Mouse (Mus musculus) monocyte, adult 59 days (primary cell): ENCODE results near the gene Gm15093. TPM values are rescaled to one million over a fixed set of nuclear protein-coding genes. Genes with fewer than 3 reads are reported as not detected.

Source experiments
- total RNA-seq, 2 experiments: library from RNA; stranded (reverse); gene quantifications; one replicate each; pipeline ENCODE4 v1.2.4; 2023

Gene Gm15093
- not detected for total RNA-seq

DNA sequence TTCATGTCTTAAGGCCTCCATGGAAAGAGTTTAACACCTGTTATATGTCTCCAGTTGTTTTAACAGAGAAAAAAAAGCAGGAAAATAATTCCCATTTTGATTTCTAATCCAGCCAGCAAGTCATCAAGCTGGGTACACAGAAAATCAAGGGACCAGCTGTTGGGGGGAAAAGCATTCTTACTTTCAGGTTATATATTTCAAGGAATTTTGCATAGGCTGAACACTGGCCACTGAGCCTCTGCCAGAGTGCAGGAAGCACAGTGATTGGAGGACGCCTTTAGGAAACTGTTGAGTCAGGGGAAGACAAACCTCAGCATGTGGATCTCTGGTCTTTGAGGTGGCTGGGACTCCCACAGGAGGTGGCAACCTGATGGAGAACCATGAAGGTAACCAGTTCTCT is at the start of gene Gm15093:
Gene Gm15093 (plus strand): TSS at position 301 of the 400 bp plus-strand sequence.

Other genes with a start within 250 kb of the Gm15093 start
- gene Ott, start 198.1 kb upstream of the Gm15093 start, total RNA-seq: not detected
- not detected for gene Gm15085, start 175.2 kb downstream of the Gm15093 start, total RNA-seq